Mouse (Mus musculus): ENCODE measurements around the gene Eif2b2.
A peak's percentile ranks its signal among the peaks of the same experiment; 100 is the strongest.

The Eif2b2 gene

GRCm38 (mm10) chr12:85194623-85195018 lies 24.7 kb upstream of the Eif2b2 start:
- peak; percentile 74 for DNase-seq

GRCm38 (mm10) chr12:85195086-85195485 lies 24.2 kb upstream of the Eif2b2 start:
- no peak for DNase-seq

- no peak for DNase-seq
Measured at GRCm38 (mm10) chr12:85196191-85196590, 23.1 kb upstream of the Eif2b2 start.

- DNase-seq: no peak
Measured at GRCm38 (mm10) chr12:85197371-85197770, 21.9 kb upstream of the Eif2b2 start.

- no peak for DNase-seq
Measured at GRCm38 (mm10) chr12:85197936-85198335, 21.3 kb upstream of the Eif2b2 start.

- no peak for DNase-seq
Measured at GRCm38 (mm10) chr12:85199954-85200353, 19.3 kb upstream of the Eif2b2 start.

GRCm38 (mm10) chr12:85200929-85201829 lies 18.1 kb upstream of the Eif2b2 start:
- no peak for DNase-seq

GRCm38 (mm10) chr12:85201830-85202147 lies 17.5 kb upstream of the Eif2b2 start:
- DNase-seq: no peak

GRCm38 (mm10) chr12:85202191-85202590 lies 17.1 kb upstream of the Eif2b2 start:
- no peak for DNase-seq

- no peak for DNase-seq
Measured at GRCm38 (mm10) chr12:85203699-85204098, 15.6 kb upstream of the Eif2b2 start.

GRCm38 (mm10) chr12:85204105-85204504 lies 15.2 kb upstream of the Eif2b2 start:
- no peak for DNase-seq

- DNase-seq: no peak
Measured at GRCm38 (mm10) chr12:85205425-85205824, 13.9 kb upstream of the Eif2b2 start.

GRCm38 (mm10) chr12:85208687-85209199 lies 10.5 kb upstream of the Eif2b2 start:
- no peak for DNase-seq

GRCm38 (mm10) chr12:85215031-85215430 lies 4.2 kb upstream of the Eif2b2 start:
- DNase-seq: no peak

- DNase-seq: no peak
Measured at GRCm38 (mm10) chr12:85217733-85218310, 1.5 kb upstream of the Eif2b2 start.

GRCm38 (mm10) chr12:85219905-85220290 lies 617 bp downstream of the Eif2b2 start:
- no peak for DNase-seq

GRCm38 (mm10) chr12:85227227-85227626 lies 7.9 kb downstream of the Eif2b2 start:
- no peak for DNase-seq

GRCm38 (mm10) chr12:85227876-85228599 lies 8.8 kb downstream of the Eif2b2 start:
- no peak for DNase-seq

- DNase-seq: no peak
Measured at GRCm38 (mm10) chr12:85233376-85234358, 14.4 kb downstream of the Eif2b2 start.

- DNase-seq: no peak
Measured at GRCm38 (mm10) chr12:85237553-85237952, 18.3 kb downstream of the Eif2b2 start.

GRCm38 (mm10) chr12:85252083-85252482 lies 32.8 kb downstream of the Eif2b2 start:
- DNase-seq: no peak

- DNase-seq: no peak
Measured at GRCm38 (mm10) chr12:85256074-85256751, 36.9 kb downstream of the Eif2b2 start.
